Mouse (Mus musculus) neural tube, embryonic 15.5 days (tissue): ENCODE measurements around the gene Gpx2. TPM values are rescaled to one million over a fixed set of nuclear protein-coding genes. Genes with fewer than 3 reads are reported as not detected.

Experiments
- ATAC-seq: fragments of 200-750 bp; cut with Nextera tagmentation; 2 replicates; pipeline ENCODE4 v1.8.0; 2017; ENCODE audit warnings: mild to moderate bottlenecking, moderate TSS enrichment, moderate library complexity; ENCODE audit not compliant: low FRiP score
- H3K27ac ChIP-seq: fragments of 300-500 bp; sonication (generic); replicated peaks from 2 replicates; pipeline ENCODE4 v1.5.1; 2015; ENCODE audit warnings: mild to moderate bottlenecking, inconsistent platforms
- H3K27me3 ChIP-seq: fragments of 300-500 bp; sonication (generic); replicated peaks from 2 replicates; pipeline ENCODE4 v1.6.1; 2015; ENCODE audit warnings: inconsistent platforms
- H3K36me3 ChIP-seq: fragments of 300-500 bp; sonication (generic); 2 replicates; pipeline ENCODE4 v1.6.1; 2015; ENCODE audit warnings: inconsistent platforms
- H3K4me1 ChIP-seq: fragments of 300-500 bp; sonication (generic); 2 replicates; pipeline ENCODE4 v1.6.1; 2015; ENCODE audit warnings: inconsistent platforms
- H3K4me2 ChIP-seq: fragments of 300-500 bp; sonication (generic); 2 replicates; pipeline ENCODE4 v1.6.1; 2015; ENCODE audit warnings: inconsistent platforms, mild to moderate bottlenecking, moderate library complexity
- H3K4me3 ChIP-seq: fragments of 300-500 bp; sonication (generic); replicated peaks from 2 replicates; pipeline ENCODE4 v1.5.1; 2015; ENCODE audit warnings: mild to moderate bottlenecking, inconsistent platforms
- H3K9ac ChIP-seq: fragments of 300-500 bp; sonication (generic); replicated peaks from 2 replicates; pipeline ENCODE4 v1.6.1; 2015; ENCODE audit warnings: mild to moderate bottlenecking, inconsistent platforms
- H3K9me3 ChIP-seq: fragments of 300-500 bp; sonication (generic); replicated peaks from 2 replicates; pipeline ENCODE4 v1.6.1; 2016; ENCODE audit warnings: inconsistent platforms
- WGBS: fragments of 180-500 bp; shearing (Covaris S2); methylation state at CpG from one replicate; pipeline ENCODE4 v1.1.7; 2015; ENCODE audit warnings: mixed read lengths; 5-methylcytosine and 5-hydroxymethylcytosine counted together
- polyA plus RNA-seq: library from polyadenylated mRNA; unstranded; fragments of >200 nt; fragmentation: Nextera tagmentation; extraction: Ambion mirVana; gene quantifications from 2 replicates; pipeline ENCODE4 v1.2.1, GENCODE M21; 2015

The Gpx2 gene
- polyA plus RNA-seq, 1 experiment from 2014 or later = 0.28 TPM

GRCm38 (mm10) chr12:76819816-76820215 is 24.5 kb upstream of the Gpx2 start:
- peaks cover 50% of the 10 kb centered on the region for H3K4me1 ChIP-seq
- 54% methylated on average over 6 of the region's 6 CpGs for WGBS
- no peak overlapping the region for H3K9ac ChIP-seq
- no peaks in the 10 kb centered on the region for H3K9me3 ChIP-seq
- ATAC-seq = no peak
- H3K27me3 ChIP-seq = 0 out of 2 replicates have a peak, but pooled peaks cover under 1% of the 10 kb centered on the region
- H3K27ac ChIP-seq = no peak overlapping the region
- H3K4me2 ChIP-seq = peak overlapping the region; percentile 80
- H3K36me3 ChIP-seq = no peaks in the 10 kb centered on the region
- H3K4me3 ChIP-seq = no peak overlapping the region

- Histone ChIP-seq H3K4me1 (peaks cover 51% of the 10 kb centered on the region), H3K4me3 (no peak overlapping the region), H3K4me2 (no peak overlapping the region), H3K9ac (no peak overlapping the region), H3K27ac (no peak overlapping the region), H3K27me3 (no peaks in the 10 kb centered on the region), H3K36me3 (no peaks in the 10 kb centered on the region), H3K9me3 (no peaks in the 10 kb centered on the region)
- 88% methylated on average over 9 of the region's 9 CpGs for WGBS
- ATAC-seq = no peak
Measured at GRCm38 (mm10) chr12:76818908-76819307, 23.6 kb upstream of the Gpx2 start.

- H3K27me3 ChIP-seq = no peaks in the 10 kb centered on the region
- 80% methylated on average over 4 of the region's 4 CpGs for WGBS
- no peak overlapping the region for H3K9ac ChIP-seq
- H3K9me3 ChIP-seq = no peaks in the 10 kb centered on the region
- H3K4me2 ChIP-seq = no peak overlapping the region
- H3K36me3 ChIP-seq = no peaks in the 10 kb centered on the region
- no peak for ATAC-seq
- H3K4me1 ChIP-seq = peaks cover 47% of the 10 kb centered on the region
- H3K27ac ChIP-seq = no peak overlapping the region
- no peak overlapping the region for H3K4me3 ChIP-seq
Measured at GRCm38 (mm10) chr12:76818120-76818519, 22.8 kb upstream of the Gpx2 start.

- Histone ChIP-seq H3K27me3 (no peaks in the 10 kb centered on the region), H3K4me2 (no peak overlapping the region), H3K27ac (no peak overlapping the region), H3K4me1 (peaks cover 41% of the 10 kb centered on the region), H3K9me3 (no peaks in the 10 kb centered on the region), H3K9ac (no peak overlapping the region), H3K4me3 (no peak overlapping the region), H3K36me3 (peaks cover 4% of the 10 kb centered on the region; the same call in 1 of the 2 replicates)
- WGBS = 65% methylated on average over 4 of the region's 4 CpGs
- no peak for ATAC-seq
Measured at GRCm38 (mm10) chr12:76817176-76817575, 21.8 kb upstream of the Gpx2 start.

DNA sequence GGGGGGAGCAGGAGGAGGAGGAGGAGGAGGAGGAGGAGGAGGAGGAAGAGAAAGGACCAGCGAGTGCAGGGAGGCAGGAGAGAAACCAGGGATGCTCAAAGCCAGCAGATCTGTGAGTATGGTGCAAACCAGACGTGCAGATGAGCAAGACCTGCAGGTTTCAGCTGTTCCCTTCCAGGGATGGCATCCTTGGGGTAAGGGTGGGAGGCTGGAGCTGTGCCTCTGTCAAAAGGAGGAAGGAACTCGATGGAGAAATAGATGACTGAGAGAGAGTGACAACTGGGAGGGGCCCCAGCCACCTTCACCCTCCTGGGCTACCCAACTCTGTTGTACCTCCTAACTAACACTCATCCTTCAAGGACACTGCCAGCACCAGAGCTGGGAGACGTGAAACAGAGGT is 21.4 kb upstream of the Gpx2 start:
- Histone ChIP-seq H3K4me2 (no peak overlapping the region), H3K36me3 (peaks cover 4% of the 10 kb centered on the region; the same call in 1 of the 2 replicates), H3K9me3 (no peaks in the 10 kb centered on the region), H3K27ac (no peak overlapping the region), H3K4me3 (no peak overlapping the region), H3K9ac (no peak overlapping the region), H3K27me3 (no peaks in the 10 kb centered on the region), H3K4me1 (peaks cover 39% of the 10 kb centered on the region)
- ATAC-seq = no peak
- 70% methylated on average over 4 of the region's 4 CpGs for WGBS

GRCm38 (mm10) chr12:76814120-76814519 is 18.8 kb upstream of the Gpx2 start:
- Histone ChIP-seq H3K36me3 (peaks cover 4% of the 10 kb centered on the region; the same call in 1 of the 2 replicates), H3K4me2 (no peak overlapping the region), H3K9me3 (no peaks in the 10 kb centered on the region), H3K4me1 (peaks cover 13% of the 10 kb centered on the region), H3K27me3 (no peaks in the 10 kb centered on the region), H3K4me3 (no peak overlapping the region), H3K9ac (no peak overlapping the region), H3K27ac (no peak overlapping the region)
- 86% methylated on average over 2 of the region's 2 CpGs for WGBS
- no peak for ATAC-seq

DNA sequence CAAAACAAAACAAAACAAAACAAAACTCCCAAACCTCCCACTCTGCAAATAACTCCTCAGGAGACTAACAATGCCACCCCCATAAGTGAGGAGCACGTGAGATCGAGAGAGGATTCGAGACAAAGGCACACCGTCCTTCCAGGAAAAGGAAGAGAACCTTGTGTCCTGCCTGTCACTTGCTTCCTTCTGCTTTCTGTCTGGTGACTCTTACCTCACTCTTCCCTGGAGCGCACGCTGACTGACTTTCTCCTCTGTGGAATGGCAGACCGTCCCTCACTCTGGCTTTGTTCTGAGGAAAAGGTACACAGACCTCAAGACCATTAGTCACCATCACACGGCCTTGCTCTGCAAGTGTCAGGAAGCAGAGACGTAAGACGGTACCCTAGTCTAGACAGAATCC is 18.2 kb upstream of the Gpx2 start:
- Histone ChIP-seq H3K9me3 (no peaks in the 10 kb centered on the region), H3K27ac (no peak overlapping the region), H3K4me3 (no peak overlapping the region), H3K27me3 (no peaks in the 10 kb centered on the region), H3K36me3 (peaks cover 4% of the 10 kb centered on the region; the same call in 1 of the 2 replicates), H3K4me2 (no peak overlapping the region), H3K9ac (no peak overlapping the region), H3K4me1 (peaks cover 10% of the 10 kb centered on the region; the same call in 1 of the 2 replicates)
- no peak for ATAC-seq
- WGBS = 89% methylated on average over 10 of the region's 10 CpGs

GRCm38 (mm10) chr12:76811006-76811405 is 15.7 kb upstream of the Gpx2 start:
- Histone ChIP-seq H3K9ac (no peak overlapping the region), H3K4me1 (0 out of 2 replicates have a peak, but pooled peaks cover 2% of the 10 kb centered on the region), H3K4me2 (no peak overlapping the region), H3K27me3 (no peaks in the 10 kb centered on the region), H3K36me3 (peaks cover 4% of the 10 kb centered on the region; the same call in 1 of the 2 replicates), H3K27ac (no peak overlapping the region), H3K9me3 (no peaks in the 10 kb centered on the region), H3K4me3 (no peak overlapping the region)
- 92% methylated on average over 4 of the region's 4 CpGs for WGBS
- no peak for ATAC-seq

DNA sequence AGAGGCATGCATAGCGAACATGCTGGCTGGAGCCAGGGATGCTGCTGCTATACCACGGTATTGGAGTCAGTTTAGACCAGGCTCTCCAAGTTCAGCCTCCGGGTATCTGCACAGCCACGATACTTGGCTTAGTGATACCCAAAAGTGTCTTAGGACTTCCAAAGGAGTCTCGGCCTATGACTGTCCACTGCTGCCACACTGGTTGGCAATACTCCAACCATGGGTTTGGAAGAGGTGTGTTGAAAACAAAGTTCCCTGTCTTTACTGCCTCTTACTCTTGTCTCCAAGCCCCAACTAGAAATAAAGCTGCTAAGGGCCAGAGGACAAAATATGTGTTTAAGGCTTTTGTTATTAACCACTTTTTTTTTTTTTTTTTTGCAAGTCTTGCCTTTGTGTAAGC is 15.1 kb upstream of the Gpx2 start:
- 92% methylated on average over 5 of the region's 5 CpGs for WGBS
- ATAC-seq = no peak
- no peak overlapping the region for H3K4me2 ChIP-seq
- no peak overlapping the region for H3K9ac ChIP-seq
- H3K9me3 ChIP-seq = no peaks in the 10 kb centered on the region
- peaks cover 4% of the 10 kb centered on the region; the same call in 1 of the 2 replicates for H3K36me3 ChIP-seq
- no peaks in the 10 kb centered on the region for H3K27me3 ChIP-seq
- no peak overlapping the region for H3K4me3 ChIP-seq
- H3K4me1 ChIP-seq = 0 out of 2 replicates have a peak, but pooled peaks cover 2% of the 10 kb centered on the region
- no peak overlapping the region for H3K27ac ChIP-seq

DNA sequence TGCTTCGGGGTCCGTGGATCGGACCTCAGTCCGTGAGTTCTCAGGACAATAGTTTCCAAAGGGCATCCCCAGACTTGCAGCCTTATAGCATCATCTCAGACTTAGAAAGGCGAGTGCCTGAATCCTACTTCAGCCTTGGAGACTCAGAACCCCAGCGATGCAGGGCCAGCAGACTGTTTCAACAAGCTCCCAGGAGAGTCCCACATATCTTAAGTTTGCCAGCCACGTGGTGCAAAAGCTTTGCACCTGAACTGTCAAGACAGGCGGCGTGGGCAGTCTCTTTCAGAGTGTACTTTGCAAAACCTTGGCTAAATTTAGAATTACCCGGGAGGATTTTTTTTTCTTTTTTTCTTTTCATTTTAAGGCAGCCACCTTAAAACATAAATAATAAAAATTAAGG is 12.4 kb upstream of the Gpx2 start:
- Histone ChIP-seq H3K4me1 (no peaks in the 10 kb centered on the region), H3K4me2 (no peak overlapping the region), H3K36me3 (peaks cover 4% of the 10 kb centered on the region; the same call in 1 of the 2 replicates), H3K9ac (no peak overlapping the region), H3K9me3 (no peaks in the 10 kb centered on the region), H3K27me3 (no peaks in the 10 kb centered on the region), H3K4me3 (no peak overlapping the region), H3K27ac (no peak overlapping the region)
- ATAC-seq = no peak
- WGBS = 84% methylated on average over 10 of the region's 10 CpGs

DNA sequence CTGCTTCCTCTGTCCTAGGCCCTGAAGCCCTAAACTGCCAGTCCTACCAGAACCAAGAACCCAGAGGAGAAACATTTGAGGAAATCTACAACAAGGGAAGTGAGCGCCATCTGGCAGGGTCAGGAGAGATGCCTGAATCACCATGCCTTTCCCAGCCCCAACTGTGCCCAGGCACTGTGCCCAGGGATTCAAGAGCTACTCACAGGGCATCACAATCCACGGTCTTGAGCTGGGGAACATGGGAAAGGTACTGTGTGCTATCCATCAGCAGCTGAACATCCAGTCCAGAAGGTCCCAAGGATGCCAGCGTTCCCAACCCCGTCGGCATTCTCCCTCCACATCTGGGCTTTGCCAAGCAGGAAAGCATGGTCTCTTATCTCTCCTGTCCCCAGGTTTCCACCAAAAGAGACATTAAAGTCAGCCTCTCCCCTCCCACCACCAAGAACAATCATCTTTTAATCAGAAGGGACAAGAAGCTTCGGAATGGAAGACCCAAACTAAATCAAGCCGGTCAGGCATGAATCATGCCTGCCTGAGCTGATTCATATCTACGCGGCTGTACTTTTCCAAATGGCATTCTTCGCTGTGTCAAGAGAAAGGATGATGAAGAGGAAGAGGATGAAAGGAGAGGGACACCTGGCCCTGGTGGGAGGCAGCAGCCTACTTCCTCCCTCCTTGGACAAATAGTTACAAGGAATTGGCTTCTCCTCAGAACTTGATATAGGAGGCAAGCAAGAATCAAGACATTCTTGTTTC is 9.9 kb upstream of the Gpx2 start:
- no peak for ATAC-seq
- no peaks in the 10 kb centered on the region for H3K27me3 ChIP-seq
- H3K4me1 ChIP-seq = no peaks in the 10 kb centered on the region
- peaks cover 3% of the 10 kb centered on the region; the same call in 1 of the 2 replicates for H3K36me3 ChIP-seq
- H3K9ac ChIP-seq = no peak overlapping the region
- H3K4me3 ChIP-seq = no peak overlapping the region
- no peaks in the 10 kb centered on the region for H3K9me3 ChIP-seq
- H3K4me2 ChIP-seq = no peak overlapping the region
- 91% methylated on average over 10 of the region's 10 CpGs for WGBS
- no peak overlapping the region for H3K27ac ChIP-seq

DNA sequence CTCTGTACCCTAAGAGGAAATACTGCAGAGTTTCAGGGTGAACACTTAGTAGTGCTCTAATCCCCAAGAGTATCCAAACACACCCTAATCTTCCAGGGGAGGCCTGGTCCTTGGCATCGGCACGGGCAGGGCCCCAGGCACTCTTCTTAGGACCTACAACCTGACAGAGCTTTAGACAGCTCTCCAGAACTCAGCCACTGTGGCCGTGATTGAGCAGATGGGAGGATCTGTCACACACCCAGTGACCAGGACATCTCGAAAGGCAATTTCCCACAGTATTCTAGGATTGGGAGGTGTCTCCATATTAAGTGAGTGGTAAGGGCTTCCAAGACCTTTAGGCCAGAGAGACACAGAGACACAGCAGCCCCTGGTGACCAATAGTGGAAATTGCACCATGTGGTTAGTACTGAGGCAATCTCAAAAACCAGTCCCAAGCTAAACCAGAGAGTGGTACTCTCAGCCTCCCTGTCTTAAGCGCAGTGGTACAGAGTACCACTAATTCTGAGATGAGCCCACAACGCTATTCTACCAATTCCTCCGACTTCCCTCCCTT is 8.4 kb upstream of the Gpx2 start:
- H3K36me3 ChIP-seq = peaks cover 16% of the 10 kb centered on the region
- WGBS = 58% methylated on average over 7 of the region's 7 CpGs
- no peaks in the 10 kb centered on the region for H3K27me3 ChIP-seq
- H3K4me2 ChIP-seq = no peak overlapping the region
- H3K4me1 ChIP-seq = no peaks in the 10 kb centered on the region
- no peak overlapping the region for H3K27ac ChIP-seq
- H3K9me3 ChIP-seq = no peaks in the 10 kb centered on the region
- H3K4me3 ChIP-seq = no peak overlapping the region
- H3K9ac ChIP-seq = no peak overlapping the region
- ATAC-seq = no peak
